Mouse (Mus musculus): ENCODE results near the gene Scamp3.
A peak's percentile ranks its signal among the peaks of the same experiment; 100 is the strongest.
"Not testable (repeated sequence)": the region's sequence is repeated elsewhere in the genome, so short reads cannot be mapped to it uniquely, and the experiment has no call there.

Scamp3 gene

GRCm38 (mm10) chr3:89195979-89196877 is 19.0 kb downstream of the Scamp3 start:
- peak; percentile 98 for DNase-seq (ENCODE audit: low read depth)

GRCm38 (mm10) chr3:89199839-89200238 is 22.6 kb downstream of the Scamp3 start:
- peak; percentile 74 for DNase-seq (ENCODE audit: low read depth)

GRCm38 (mm10) chr3:89202253-89203141 is 25.2 kb downstream of the Scamp3 start, which contains the start of gene Gba:
Gba (plus strand) TSS chr3:89202928.
- peak; percentile 96 for DNase-seq (ENCODE audit: low read depth)

- no peak for DNase-seq (ENCODE audit: low read depth)
These were observed 25.9 kb downstream of the Scamp3 start for GRCm38 (mm10) chr3:89203142-89203514.

GRCm38 (mm10) chr3:89206079-89206478 is 28.8 kb downstream of the Scamp3 start:
- DNase-seq (ENCODE audit: low read depth): no peak

- no peak for DNase-seq (ENCODE audit: low read depth)
These were observed 29.4 kb downstream of the Scamp3 start for GRCm38 (mm10) chr3:89206695-89207094.

GRCm38 (mm10) chr3:89208075-89208657 is 30.9 kb downstream of the Scamp3 start:
- DNase-seq (ENCODE audit: low read depth): no peak

- no peak for DNase-seq (ENCODE audit: low read depth)
These were observed 31.5 kb downstream of the Scamp3 start for GRCm38 (mm10) chr3:89208736-89209135.

- no peak for DNase-seq (ENCODE audit: low read depth)
These were observed 32.5 kb downstream of the Scamp3 start for GRCm38 (mm10) chr3:89209731-89210130.

GRCm38 (mm10) chr3:89210162-89210561 is 32.9 kb downstream of the Scamp3 start:
- DNase-seq (ENCODE audit: low read depth): no peak

GRCm38 (mm10) chr3:89210731-89211130 is 33.5 kb downstream of the Scamp3 start:
- no peak for DNase-seq (ENCODE audit: low read depth)

GRCm38 (mm10) chr3:89213803-89214530 is 36.7 kb downstream of the Scamp3 start:
- DNase-seq (ENCODE audit: low read depth): peak; percentile 92

GRCm38 (mm10) chr3:89214681-89215411 is 37.6 kb downstream of the Scamp3 start, which contains the start of gene Thbs3:
Thbs3 (plus strand) TSS chr3:89215180.
- no peak for DNase-seq (ENCODE audit: low read depth)

- peak; percentile 85 for DNase-seq (ENCODE audit: low read depth)
These were observed 38.6 kb downstream of the Scamp3 start for GRCm38 (mm10) chr3:89215853-89216252.

- not testable (repeated sequence) for DNase-seq (ENCODE audit: low read depth)
These were observed 39.1 kb downstream of the Scamp3 start for GRCm38 (mm10) chr3:89216407-89216806.

- DNase-seq (ENCODE audit: low read depth): no peak
These were observed 41.0 kb downstream of the Scamp3 start for GRCm38 (mm10) chr3:89218271-89218670.

GRCm38 (mm10) chr3:89219546-89219945 is 42.3 kb downstream of the Scamp3 start:
- no peak for DNase-seq (ENCODE audit: low read depth)

- DNase-seq (ENCODE audit: low read depth): no peak
These were observed 43.9 kb downstream of the Scamp3 start for GRCm38 (mm10) chr3:89221167-89221566.

- no peak for DNase-seq (ENCODE audit: low read depth)
These were observed 47.5 kb downstream of the Scamp3 start for GRCm38 (mm10) chr3:89224796-89225195.

- DNase-seq (ENCODE audit: low read depth): no peak
These were observed 48.1 kb downstream of the Scamp3 start for GRCm38 (mm10) chr3:89225321-89225815.

GRCm38 (mm10) chr3:89225918-89226317 is 48.6 kb downstream of the Scamp3 start:
- DNase-seq (ENCODE audit: low read depth): no peak
